Mouse (Mus musculus) cerebellum, adult 2 months (tissue): Measurements from ENCODE around the gene Ptpn6.

Source experiments
- CTCF ChIP-seq: fragments of 200-500 bp; IDR thresholded peaks from 2 replicates; pipeline ENCODE4 v1.5.1; 2011; ENCODE audit warnings: low read depth, mild to moderate bottlenecking, control low read depth, low read length, moderate library complexity, borderline replicate concordance; ENCODE audit not compliant: insufficient read depth
- POLR2A ChIP-seq: fragments of 200-500 bp; IDR thresholded peaks from 2 replicates; pipeline ENCODE4 v1.6.1; 2011; ENCODE audit warnings: low read length, control low read depth, borderline replicate concordance; ENCODE audit not compliant: insufficient read depth

DNA sequence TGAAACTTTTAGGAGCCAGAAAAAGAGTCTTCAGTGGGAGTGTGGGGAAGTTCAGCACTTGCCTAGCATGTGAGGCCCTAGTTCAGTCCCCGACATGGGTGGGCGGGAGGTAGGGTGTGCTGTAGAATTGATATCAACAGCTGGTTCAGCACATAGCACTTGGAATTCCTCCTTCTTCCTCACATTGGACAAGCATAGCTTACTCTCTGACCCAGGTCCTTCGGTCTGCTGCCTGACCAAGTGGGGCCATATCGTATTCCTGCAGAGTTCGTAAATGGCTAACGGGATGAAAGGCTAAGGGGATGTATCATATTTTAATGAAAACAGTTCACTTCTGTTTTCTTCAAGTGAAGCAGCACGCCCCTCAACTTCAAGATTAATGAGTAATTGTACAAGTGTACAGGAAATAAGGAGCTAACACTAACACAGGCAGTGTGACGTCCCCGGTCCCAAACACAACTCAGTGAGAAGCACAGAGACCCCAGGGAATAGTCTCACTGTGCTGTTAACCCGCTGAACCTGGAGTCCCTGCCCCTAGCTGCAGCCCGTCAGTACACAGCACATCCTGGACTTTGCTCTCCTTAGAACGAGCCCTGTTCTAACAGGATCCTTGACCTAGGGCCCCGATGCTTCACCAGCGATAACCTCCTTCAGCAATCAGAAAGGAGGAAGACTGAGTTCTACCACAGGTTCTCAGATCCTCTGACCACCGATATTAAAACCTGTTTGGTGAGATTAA is 45.1 kb downstream of the Ptpn6 start:
- TF ChIP-seq CTCF (no peak), POLR2A (no peak)
